Mouse (Mus musculus) ES-E14 (cell line): Measurements from ENCODE around the gene Llgl1. TPM values are rescaled to one million over a fixed set of nuclear protein-coding genes. Genes with fewer than 3 reads are reported as not detected.

Experiments used
- DNase-seq: peaks from one replicate; pipeline ENCODE4 v3.0.0-alpha.2; 2013; ENCODE audit warnings: low read depth, low spot score
- H3K27ac ChIP-seq: 2 replicates; pipeline ENCODE4 v1.5.1; 2012; ENCODE audit warnings: low read depth, mild to moderate bottlenecking, low read length, moderate library complexity, mixed read lengths; ENCODE audit not compliant: poor library complexity, insufficient read depth, severe bottlenecking
- H3K36me3 ChIP-seq: 2 replicates; pipeline ENCODE4 v1.6.1; 2012; ENCODE audit warnings: mild to moderate bottlenecking, low read length, moderate library complexity, mixed read lengths; ENCODE audit not compliant: control insufficient read depth, poor library complexity, insufficient read depth, severe bottlenecking
- H3K4me1 ChIP-seq, 2 experiments: fragments of 150-350 bp in 1 of 2; sonication (generic) in 1 of 2; 2 replicates each; pipeline ENCODE4 v1.6.1; 2012; ENCODE audit warnings: low read length in 2 of 2, mild to moderate bottlenecking in 1 of 2, mixed read lengths in 1 of 2; ENCODE audit not compliant: control insufficient read depth in 2 of 2, insufficient read depth in 2 of 2, poor library complexity in 1 of 2
- H3K4me3 ChIP-seq, 2 experiments: fragments of 150-350 bp in 1 of 2; sonication (generic) in 1 of 2; 2 replicates each; pipeline ENCODE4 v1.5.1; 2012; ENCODE audit warnings: low read length in 2 of 2, low read depth in 1 of 2, mild to moderate bottlenecking in 1 of 2, mixed read lengths in 1 of 2; ENCODE audit not compliant: insufficient read depth in 1 of 2, poor library complexity in 1 of 2, severe bottlenecking in 1 of 2
- H3K9ac ChIP-seq: 2 replicates; pipeline ENCODE4 v1.6.1; 2012; ENCODE audit warnings: low read depth, mild to moderate bottlenecking, low read length, mixed read lengths; ENCODE audit not compliant: poor library complexity, insufficient read depth, severe bottlenecking
- H3K9me3 ChIP-seq: fragments of 150-350 bp; sonication (generic); 2 replicates; pipeline ENCODE4 v1.6.1; 2012; ENCODE audit warnings: low read depth, mild to moderate bottlenecking, low read length; ENCODE audit not compliant: control insufficient read depth, insufficient read depth
- CHD2 ChIP-seq: IDR thresholded peaks from 2 replicates; pipeline ENCODE4 v1.6.1; 2014; ENCODE audit warnings: mild to moderate bottlenecking, low read depth, low read length, inconsistent platforms
- HCFC1 ChIP-seq: IDR thresholded peaks from 2 replicates; pipeline ENCODE4 v1.6.1; 2012; ENCODE audit warnings: low read length, inconsistent platforms, borderline replicate concordance; ENCODE audit not compliant: insufficient read depth
- MAFK ChIP-seq: IDR thresholded peaks from 2 replicates; pipeline ENCODE4 v1.6.1; 2014; ENCODE audit warnings: mild to moderate bottlenecking, low read depth, low read length, inconsistent platforms; ENCODE audit not compliant: insufficient read depth
- ZC3H11A ChIP-seq: IDR thresholded peaks from 2 replicates; pipeline ENCODE4 v1.6.1; 2012; ENCODE audit warnings: low read depth, mild to moderate bottlenecking, inconsistent platforms, low read length, borderline replicate concordance
- ZNF384 ChIP-seq: IDR thresholded peaks from 2 replicates; pipeline ENCODE4 v1.6.1; 2012; ENCODE audit warnings: low read depth, low read length, inconsistent platforms
- in situ Hi-C, 2 experiments: fragments of 600-800 bp; cut with MboI; formaldehyde crosslinking; loops; one replicate each; pipeline ENCODE4 v1.15.1; 2025; ENCODE audit warnings: low sequenced_read_pairs in 2 of 2, inconsistent platforms in 1 of 2; ENCODE audit not compliant: unreplicated experiment in 2 of 2
- total RNA-seq: library from RNA; depleted of rRNA; stranded (reverse); fragments of 300-350 nt; gene quantifications from 2 replicates; pipeline ENCODE4 v1.2.3, GENCODE M21; 2012

Llgl1 gene
- total RNA-seq, 1 experiment: 25.5 TPM

DNA sequence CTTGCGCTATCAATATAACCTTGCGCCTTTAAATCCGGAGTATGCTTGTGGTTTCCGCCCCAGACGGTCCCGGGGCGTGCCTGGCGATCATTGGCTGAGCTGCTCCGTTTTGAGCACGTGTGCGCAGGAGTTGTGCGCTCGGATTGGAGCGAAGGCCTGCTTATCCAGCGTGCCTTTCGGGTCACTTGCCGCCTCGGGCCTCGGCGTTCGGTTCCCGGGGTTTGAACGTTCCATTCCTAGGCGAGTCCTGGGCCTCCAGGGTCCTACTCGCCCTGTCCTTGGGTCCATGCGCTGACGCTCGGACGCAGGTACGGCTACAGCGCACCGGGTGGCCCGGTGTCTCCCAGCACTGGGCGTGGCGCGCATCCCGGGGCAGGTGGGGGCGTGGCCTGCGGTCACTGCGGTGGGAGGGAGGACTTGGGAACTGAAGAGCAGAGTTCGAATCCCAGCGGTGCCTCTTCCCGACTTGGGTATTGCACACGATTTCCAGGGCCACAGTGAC is 28.8 kb downstream of the Llgl1 start, which contains the start of gene Mief2:
Mief2 (plus strand) TSS at position 139 of the 502 bp plus-strand sequence.
- in situ Hi-C loops: no loop called here
- peak within 1 kb of the TSS; percentile 80 for H3K9ac ChIP-seq
- peak within 1 kb of the TSS; percentile 40; the same call in 1 of the 2 replicates for H3K27ac ChIP-seq
- no peaks in the 10 kb centered on the region for H3K9me3 ChIP-seq
- peak within 1 kb of the TSS; percentile 80 to 92 for H3K4me3 ChIP-seq
- DNase-seq: peak; percentile 87
- H3K4me1 ChIP-seq: peaks cover 3 to 18% of the 10 kb centered on the region in 2 experiments; a peak in 1 of 4 replicates
- H3K36me3 ChIP-seq: peaks cover 4% of the 10 kb centered on the region; the same call in 1 of the 2 replicates
- TF ChIP-seq ZNF384 (no peak), HCFC1 (peak; percentile 45; the same call in 1 of the 2 replicates), CHD2 (no peak), MAFK (no peak), ZC3H11A (no peak)

DNA sequence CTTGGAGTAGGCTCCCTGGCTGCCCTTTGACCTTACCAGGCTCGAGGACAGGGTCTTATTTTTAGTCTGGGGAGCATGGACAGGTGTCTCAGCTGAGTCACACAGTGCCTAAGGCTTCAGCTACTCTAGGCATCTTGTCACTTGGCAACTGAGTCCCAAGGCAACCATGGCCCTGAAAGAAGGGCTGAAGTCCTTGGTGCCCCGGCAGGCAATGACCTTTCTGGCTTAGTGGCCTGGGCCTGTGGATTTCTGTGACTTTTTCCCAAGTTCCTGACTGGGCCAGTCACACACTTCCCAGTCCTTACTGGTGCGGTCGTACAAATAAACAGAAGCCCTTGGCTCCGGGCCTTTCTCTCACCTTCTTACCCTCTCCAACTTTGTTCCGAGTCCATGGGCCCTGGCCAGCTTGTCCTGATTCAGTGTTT is 29.7 kb downstream of the Llgl1 start:
- TF ChIP-seq HCFC1: no peak
- no peak for TF ChIP-seq ZNF384
- no peak for TF ChIP-seq ZC3H11A
- no peak for TF ChIP-seq MAFK
- no peak for TF ChIP-seq CHD2
- no peak for DNase-seq
- no peaks in the 10 kb centered on the region for H3K9me3 ChIP-seq
- peaks cover 3% of the 10 kb centered on the region; the same call in 1 of the 2 replicates for H3K36me3 ChIP-seq
- no peak overlapping the region for H3K4me3 ChIP-seq
- H3K9ac ChIP-seq: peak overlapping the region; percentile 3; the same call in 1 of the 2 replicates
- in situ Hi-C loops: no loop called here
- H3K4me1 ChIP-seq: peaks cover 3 to 18% of the 10 kb centered on the region in 2 experiments; a peak in 1 of 4 replicates
- H3K27ac ChIP-seq: no peak overlapping the region

DNA sequence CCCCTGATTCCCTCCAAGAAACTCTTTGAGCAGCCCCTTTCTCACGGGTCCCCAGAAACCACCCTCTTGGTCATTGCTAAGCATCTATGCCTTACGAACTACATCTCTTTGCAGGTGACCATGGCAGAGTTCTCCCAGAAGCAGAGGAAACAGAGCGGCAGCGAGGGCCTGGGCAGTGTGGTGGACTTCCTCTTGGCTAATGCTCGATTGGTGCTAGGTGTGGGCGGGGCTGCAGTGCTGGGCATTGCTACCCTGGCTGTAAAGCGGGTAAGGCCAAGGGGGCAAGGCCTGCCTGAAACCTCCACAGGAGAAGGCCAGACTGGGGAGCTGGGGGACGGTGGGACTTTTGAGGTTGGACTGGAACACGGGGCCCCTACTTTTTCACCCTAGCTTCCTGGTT is 30.6 kb downstream of the Llgl1 start:
- no peak overlapping the region for H3K27ac ChIP-seq
- in situ Hi-C loops: no loop called here
- no peak for DNase-seq
- no peak for TF ChIP-seq HCFC1
- no peak for TF ChIP-seq CHD2
- no peak for TF ChIP-seq MAFK
- no peak for TF ChIP-seq ZNF384
- TF ChIP-seq ZC3H11A: no peak
- H3K9ac ChIP-seq: no peak overlapping the region
- peaks cover 3% of the 10 kb centered on the region; the same call in 1 of the 2 replicates for H3K36me3 ChIP-seq
- no peak overlapping the region for H3K4me3 ChIP-seq
- no peaks in the 10 kb centered on the region for H3K9me3 ChIP-seq
- peaks cover 3 to 18% of the 10 kb centered on the region in 2 experiments; a peak in 1 of 4 replicates for H3K4me1 ChIP-seq

DNA sequence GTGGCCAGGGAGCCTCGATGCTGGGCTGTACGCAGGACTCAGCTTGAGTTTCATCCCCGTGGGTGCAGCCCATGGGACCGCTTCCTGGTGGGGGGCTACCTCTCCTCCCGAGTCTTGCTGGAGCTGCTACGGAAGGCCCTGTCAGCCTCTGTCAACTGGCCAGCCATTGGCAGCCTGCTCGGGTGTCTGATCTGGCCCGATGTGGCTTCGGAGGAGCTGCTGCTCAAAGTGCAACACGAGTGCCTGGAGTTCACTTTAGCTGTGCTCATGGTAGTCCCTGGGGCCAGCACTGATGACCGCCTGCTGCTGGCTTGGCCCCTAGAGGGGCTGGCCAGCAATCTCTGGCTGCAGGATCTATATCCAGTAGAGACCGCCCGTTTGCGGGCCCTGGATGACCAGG is 31.7 kb downstream of the Llgl1 start:
- H3K27ac ChIP-seq: no peak overlapping the region
- DNase-seq: no peak
- H3K36me3 ChIP-seq: peaks cover 3% of the 10 kb centered on the region; the same call in 1 of the 2 replicates
- TF ChIP-seq MAFK: no peak
- no peak for TF ChIP-seq CHD2
- TF ChIP-seq ZC3H11A: no peak
- TF ChIP-seq HCFC1: no peak
- no peak for TF ChIP-seq ZNF384
- H3K4me3 ChIP-seq: peak overlapping the region; percentile 52 to 54; a peak in 3 of 4 replicates
- no peak overlapping the region for H3K9ac ChIP-seq
- in situ Hi-C loops: no loop called here
- no peaks in the 10 kb centered on the region for H3K9me3 ChIP-seq
- H3K4me1 ChIP-seq: peaks cover 3 to 15% of the 10 kb centered on the region in 2 experiments; a peak in 1 of 4 replicates
